Mouse (Mus musculus): ENCODE data around the gene Tfip11.
A peak's percentile ranks its signal among the peaks of the same experiment; 100 is the strongest.

Tfip11 gene

DNA sequence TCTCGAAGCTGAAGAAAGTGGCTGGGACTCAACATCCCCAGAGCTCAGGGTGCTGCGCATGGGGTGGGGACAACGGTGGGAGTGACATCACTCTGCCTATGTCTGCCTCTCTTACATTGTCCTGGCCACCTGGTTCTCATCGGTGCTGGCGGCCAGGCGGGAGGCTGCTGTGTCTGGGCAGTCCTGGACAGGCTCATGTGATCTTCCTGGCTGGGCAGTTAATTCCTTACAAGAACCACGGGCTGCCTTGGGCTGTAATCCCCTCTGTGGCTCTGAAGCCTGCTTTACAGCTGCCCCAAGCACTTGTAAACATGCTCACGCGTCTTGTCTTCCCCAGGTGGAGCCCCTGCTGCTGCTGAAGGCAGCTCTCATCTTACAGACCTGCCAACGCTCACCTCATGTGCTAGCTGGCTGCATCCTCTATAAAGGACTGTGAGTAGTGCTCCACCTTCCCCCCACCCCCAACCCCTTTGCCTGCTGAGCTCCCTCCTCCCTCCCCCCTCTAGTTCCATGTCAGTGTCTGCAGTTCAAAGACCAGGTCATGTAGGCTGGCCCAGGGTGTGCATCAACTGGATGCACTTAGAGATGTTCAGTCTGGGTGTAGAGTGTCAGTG lies 38.1 kb downstream of the Tfip11 start:
- no peak for DNase-seq (ENCODE audit: low spot score)

DNA sequence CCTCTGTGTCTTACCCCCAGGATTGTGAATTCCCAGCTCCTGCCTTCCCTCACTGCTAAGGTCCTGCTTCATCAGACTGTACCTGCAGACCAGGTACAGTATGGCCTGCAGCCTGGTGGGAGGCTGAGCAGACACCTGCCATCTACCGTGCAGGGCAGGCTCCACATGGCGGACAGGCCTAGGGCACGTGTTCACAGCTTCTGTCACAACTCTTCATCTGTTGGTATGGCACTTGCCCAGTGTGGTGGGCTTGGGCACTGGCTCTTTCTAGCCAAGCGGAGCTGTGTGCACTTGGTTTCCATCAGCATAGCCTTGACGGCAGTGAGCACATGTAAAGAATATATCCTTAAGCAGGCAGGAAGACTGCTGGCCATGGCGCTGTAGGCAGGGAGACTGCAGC lies 40.7 kb downstream of the Tfip11 start:
- DNase-seq (ENCODE audit: low spot score), result no peak

DNA sequence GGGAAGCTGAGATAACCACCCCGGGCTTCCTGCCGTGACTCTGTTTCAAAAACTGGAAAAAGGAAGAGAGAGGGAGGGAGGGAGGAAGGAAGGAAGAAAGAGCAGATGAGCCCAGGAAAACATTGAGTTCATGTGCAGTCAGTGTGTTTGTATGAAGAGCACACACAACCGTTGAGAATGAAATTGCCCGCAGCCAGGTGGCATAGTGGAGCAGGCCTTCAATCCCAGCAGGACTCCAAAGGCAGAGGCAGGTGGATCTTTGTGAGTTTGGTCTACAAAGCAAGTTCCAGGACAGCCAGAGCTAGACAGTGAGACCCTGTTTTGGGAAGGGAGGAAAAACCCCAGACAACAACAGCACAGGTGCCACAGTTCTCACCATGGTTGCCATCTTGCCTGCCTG lies 41.2 kb downstream of the Tfip11 start:
- no peak for DNase-seq (ENCODE audit: low spot score)

DNA sequence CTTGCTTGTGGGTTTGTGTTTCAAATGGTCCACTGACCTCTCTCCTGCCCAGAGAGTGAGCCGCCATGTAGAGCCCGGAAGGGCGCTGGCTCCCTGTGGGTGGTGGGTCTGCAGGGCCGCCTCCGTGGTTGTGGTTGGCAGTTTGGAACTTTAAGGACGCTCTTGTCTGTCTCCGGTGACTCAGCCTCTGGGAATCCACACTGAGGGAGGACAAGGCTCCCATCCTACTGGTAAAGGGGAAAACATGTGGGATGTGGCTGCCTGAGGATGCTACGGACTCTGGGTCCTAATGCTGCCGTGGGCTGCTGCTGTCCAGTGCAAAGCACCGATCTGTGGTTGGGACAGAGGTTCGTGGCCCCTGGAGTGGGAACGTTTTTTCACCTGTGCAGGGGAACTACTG lies 41.8 kb downstream of the Tfip11 start:
- DNase-seq (ENCODE audit: low spot score), result no peak

DNA sequence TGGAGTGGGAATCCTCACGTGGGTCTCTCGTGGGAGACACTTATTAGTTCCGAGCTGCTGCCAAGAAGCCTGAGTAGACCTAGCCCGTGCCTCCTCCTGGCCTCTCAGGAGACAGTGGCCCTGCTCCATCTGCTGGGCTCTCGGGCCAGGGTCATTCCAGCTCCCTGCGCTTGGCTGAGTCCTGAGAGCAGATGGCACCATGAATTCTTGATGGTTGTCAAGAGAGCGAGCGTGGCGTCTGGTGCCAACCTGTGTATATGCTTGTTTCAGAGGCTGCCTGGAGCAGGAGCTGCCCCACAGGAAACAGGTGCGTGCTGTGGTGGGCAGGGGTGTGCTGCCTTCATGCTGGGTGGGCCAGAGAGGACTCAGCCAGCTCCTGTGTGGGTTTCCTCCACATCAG lies 42.5 kb downstream of the Tfip11 start:
- DNase-seq (ENCODE audit: low spot score), result no peak

DNA sequence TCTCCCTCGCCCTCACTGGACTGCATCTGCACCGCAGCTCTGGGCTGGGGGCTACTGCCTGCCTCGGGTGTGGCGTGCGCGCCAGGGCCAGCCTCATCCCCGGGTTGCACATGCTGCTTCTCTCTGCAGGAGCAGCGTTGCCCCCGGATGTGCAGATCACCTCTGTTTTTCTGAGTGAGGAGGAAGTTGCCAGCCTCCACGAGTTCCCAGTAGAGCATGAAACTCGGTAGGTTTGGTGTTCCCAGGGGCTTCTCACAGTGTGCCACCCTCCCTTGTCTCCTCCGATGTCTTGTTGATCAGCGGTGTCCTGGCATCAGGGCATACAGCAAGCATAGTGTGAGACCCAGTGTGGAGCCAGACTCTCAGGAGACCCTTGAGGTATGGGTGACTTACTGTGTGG lies 43.2 kb downstream of the Tfip11 start:
- no peak for DNase-seq (ENCODE audit: low spot score)

DNA sequence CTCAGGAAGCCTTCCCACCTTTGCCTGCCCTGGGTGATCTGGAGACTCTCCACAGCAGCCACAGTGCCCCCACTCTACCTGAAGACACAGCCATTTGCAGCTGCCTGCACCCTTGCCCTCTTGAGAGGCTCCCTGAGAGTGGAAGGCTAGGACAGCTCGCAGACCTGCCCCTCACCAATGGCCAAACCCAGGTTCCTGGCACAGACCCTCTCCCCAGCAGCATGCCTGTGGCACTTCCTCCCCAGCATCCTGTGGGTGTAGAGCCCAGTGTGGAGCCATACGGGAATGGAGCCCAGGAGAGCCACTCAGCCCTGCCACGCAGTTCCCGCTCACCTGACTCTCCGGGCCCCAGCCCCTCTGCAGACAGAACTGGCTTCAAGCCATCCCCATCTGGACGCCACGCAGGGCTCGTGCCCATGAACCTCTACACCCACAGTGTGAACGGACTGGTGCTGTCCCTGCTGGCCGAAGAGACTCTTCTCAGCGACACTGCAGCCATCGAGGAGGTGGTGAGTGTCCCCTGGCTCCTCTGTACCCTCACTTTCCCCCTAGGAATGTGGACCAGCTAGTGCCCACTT lies 44.2 kb downstream of the Tfip11 start:
- no peak for DNase-seq (ENCODE audit: low spot score)

GRCm38 (mm10) chr5:112371933-112372332 lies 45.8 kb downstream of the Tfip11 start:
- DNase-seq (ENCODE audit: low spot score), result no peak

- no peak for DNase-seq (ENCODE audit: low spot score)
Measured at GRCm38 (mm10) chr5:112376111-112376510, 50.0 kb downstream of the Tfip11 start.

GRCm38 (mm10) chr5:112377380-112377779 lies 51.2 kb downstream of the Tfip11 start:
- DNase-seq (ENCODE audit: low spot score), result no peak

GRCm38 (mm10) chr5:112378716-112379115 lies 52.6 kb downstream of the Tfip11 start:
- no peak for DNase-seq (ENCODE audit: low spot score)

DNA sequence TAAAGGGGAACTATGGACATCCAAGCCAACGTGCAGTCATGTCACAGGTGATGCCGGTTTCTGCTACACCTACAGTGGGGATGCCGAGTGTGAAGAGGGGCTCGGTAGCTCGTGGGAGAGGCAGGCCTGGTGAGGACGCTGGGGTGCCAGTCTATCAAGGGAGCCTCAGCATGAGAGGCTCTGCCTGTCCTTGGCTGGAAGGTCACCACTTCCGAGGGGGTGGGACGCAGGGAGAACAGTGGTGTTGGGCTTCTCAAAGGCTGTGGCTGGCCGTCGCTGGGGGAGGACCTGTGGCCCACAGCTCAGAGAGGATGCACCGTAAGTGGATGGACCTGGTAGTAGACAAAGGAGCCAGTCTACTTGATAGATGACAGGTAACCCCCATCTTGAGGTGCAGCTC lies 55.0 kb downstream of the Tfip11 start:
- DNase-seq (ENCODE audit: low spot score), result no peak

GRCm38 (mm10) chr5:112382042-112382441 lies 55.9 kb downstream of the Tfip11 start:
- no peak for DNase-seq (ENCODE audit: low spot score)

DNA sequence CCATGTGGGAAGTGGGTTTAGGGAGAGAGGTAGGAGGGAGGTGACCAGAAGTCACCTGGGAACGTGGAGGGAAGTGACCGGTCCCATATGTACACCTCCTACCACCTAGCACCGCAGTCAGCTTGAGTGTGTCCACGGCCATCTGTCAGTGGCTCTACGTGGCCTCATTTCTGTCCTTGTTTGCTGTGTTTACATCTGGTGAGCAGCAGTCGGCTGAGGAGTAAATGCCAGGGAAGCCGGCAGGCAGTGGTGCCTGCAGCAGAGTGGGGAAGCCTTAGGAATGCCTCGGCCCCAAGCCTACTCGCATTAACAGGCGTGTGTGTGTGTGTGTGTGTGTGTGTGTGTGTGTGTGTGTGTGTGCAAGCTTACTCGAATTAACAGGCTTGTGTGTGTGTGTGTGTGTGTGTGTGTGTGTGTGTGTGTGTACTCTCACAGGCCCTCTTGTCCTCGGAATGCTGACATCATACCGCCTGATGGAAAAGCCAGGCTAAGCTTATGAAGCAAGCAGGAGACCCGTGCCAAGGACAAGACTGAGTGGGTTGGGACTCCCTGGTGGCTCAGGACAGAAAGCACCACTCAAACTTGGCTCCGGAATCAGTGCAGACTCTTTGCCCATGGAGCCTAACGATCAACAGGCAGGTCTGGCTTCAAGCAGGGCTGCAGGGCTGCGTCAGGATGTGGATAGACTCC lies 56.6 kb downstream of the Tfip11 start:
- no peak for DNase-seq (ENCODE audit: low spot score)

DNA sequence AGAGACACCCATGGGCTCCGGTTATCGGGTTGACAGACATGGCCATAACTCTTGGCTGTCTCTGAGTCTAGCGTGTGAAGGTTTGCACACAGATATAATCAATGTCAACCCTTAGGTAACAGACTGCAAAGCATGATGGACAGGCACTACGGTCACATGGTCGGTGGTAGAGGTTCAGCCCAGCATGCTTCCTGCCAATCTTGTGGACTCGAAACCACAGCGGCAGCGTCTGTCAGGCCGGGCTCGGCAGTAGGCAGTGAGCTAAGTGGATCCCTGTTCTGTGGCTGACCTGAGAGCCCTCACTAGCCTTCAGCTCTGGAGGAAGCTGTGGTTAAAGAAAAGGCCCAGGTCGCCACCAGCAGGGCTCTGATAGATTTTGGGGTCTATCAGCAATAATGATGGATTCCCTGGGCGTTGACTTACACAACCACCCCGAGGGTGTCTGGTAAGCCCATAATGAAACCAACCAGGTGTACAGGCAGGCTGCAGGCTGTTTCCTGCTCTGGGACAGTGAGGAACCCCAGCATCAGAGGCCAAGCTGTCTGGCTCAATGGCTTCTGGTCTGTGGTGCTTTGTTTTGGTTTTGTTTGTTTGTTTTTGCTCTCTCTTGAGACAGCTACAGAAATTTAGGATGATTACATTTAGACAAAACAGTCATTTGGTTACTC lies 58.8 kb downstream of the Tfip11 start:
- DNase-seq (ENCODE audit: low spot score), result no peak

GRCm38 (mm10) chr5:112385973-112386372 lies 59.8 kb downstream of the Tfip11 start:
- peak; percentile 56 for DNase-seq (ENCODE audit: low spot score)
